Mouse (Mus musculus): ENCODE results near the gene Snai1. TPM values are rescaled to one million over a fixed set of nuclear protein-coding genes. Genes with fewer than 3 reads are reported as not detected.

The Snai1 gene
- polyA plus RNA-seq, 1 experiment from 2014 or later: 16.1 TPM

GRCm38 (mm10) chr2:167577186-167577785 lies 39.3 kb downstream of the Snai1 start:
- no peak for ATAC-seq
- Histone ChIP-seq H3K9ac (no peak overlapping the region), H3K27me3 (replicated peaks) (no peaks in the 10 kb centered on the region), H3K4me3 (replicated peaks) (no peak overlapping the region), H3K27ac (no peak overlapping the region), H3K9me3 (no peaks in the 10 kb centered on the region), H3K4me2 (replicated peaks) (no peak overlapping the region), H3K36me3 (no peaks in the 10 kb centered on the region), H3K4me1 (replicated peaks) (peaks cover 12% of the 10 kb centered on the region)
- WGBS: 64% methylated on average over 9 of the region's 9 CpGs

DNA sequence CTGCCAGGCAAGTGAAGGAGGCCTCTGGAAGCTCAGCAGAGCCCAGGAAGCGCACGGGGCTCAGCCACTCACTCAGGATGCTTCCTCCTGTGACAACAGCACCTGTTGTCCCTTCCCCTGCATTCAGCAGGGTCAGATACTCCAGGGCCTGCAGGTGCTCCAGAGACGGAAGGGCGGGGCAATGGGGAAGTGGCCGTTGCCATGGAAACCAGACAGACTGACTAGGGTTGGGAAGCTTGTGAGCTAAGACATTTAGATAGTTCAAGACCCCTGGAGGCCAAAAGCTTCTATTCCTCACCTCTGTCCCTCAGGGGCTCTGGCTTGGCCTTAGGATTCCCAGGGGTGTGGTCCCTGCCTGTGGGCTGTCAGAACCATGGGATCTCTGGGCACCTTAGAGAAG lies 40.5 kb downstream of the Snai1 start:
- Histone ChIP-seq H3K4me3 (replicated peaks) (no peak overlapping the region), H3K27me3 (replicated peaks) (no peaks in the 10 kb centered on the region), H3K9ac (no peak overlapping the region), H3K27ac (no peak overlapping the region), H3K4me2 (replicated peaks) (no peak overlapping the region), H3K36me3 (no peaks in the 10 kb centered on the region), H3K9me3 (no peaks in the 10 kb centered on the region), H3K4me1 (replicated peaks) (peaks cover 22% of the 10 kb centered on the region)
- peak; percentile 50; the same call in 1 of the 2 replicates for ATAC-seq
- WGBS: 49% methylated on average over 5 of the region's 5 CpGs

DNA sequence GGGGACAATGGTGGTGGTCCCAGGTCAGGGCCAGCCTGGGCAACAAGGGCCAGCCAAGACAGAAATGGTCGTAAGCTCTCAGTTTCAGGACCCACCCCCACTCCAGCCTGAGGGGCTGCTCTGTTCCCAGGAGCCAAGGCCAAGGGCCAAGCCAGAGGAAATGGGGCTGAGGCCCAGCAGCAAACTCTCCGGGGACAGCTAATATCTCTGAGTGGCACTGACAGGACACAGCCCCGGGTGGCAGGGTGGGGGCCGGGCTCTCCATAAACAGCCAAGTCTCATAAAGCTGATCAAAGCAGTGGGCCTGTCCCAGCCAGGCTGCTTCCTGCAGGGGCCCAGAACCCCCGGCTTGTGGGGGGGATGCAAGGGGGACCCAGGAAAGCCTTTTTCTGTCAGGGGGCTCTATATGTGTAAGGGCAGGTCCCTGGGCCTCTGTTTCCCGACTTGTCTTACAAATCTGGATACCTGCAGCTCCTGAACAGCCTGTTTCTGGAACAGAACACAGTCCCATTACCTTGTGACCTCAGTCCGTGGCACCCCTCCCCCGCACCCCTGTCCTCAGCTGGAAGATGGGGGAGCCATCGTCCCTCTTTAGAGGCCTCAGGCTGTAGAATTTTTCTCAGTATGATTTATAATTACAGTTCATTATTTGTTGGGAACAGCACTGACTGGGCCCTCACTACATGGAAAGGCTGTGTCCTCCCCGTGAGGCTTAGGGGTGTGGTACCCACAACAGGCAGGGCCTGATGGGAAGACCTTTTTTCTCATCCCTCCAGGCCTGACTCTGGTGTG lies 45.4 kb downstream of the Snai1 start:
- Histone ChIP-seq H3K9ac (peak overlapping the region; percentile 8; the same call in 1 of the 2 replicates), H3K36me3 (no peaks in the 10 kb centered on the region), H3K27me3 (replicated peaks) (no peaks in the 10 kb centered on the region), H3K9me3 (no peaks in the 10 kb centered on the region), H3K4me3 (replicated peaks) (no peak overlapping the region), H3K27ac (peak overlapping the region; percentile 45; the same call in 1 of the 2 replicates), H3K4me1 (replicated peaks) (peaks cover 41% of the 10 kb centered on the region), H3K4me2 (replicated peaks) (no peak overlapping the region)
- WGBS: 26% methylated on average over 10 of the region's 10 CpGs
- ATAC-seq: no peak

DNA sequence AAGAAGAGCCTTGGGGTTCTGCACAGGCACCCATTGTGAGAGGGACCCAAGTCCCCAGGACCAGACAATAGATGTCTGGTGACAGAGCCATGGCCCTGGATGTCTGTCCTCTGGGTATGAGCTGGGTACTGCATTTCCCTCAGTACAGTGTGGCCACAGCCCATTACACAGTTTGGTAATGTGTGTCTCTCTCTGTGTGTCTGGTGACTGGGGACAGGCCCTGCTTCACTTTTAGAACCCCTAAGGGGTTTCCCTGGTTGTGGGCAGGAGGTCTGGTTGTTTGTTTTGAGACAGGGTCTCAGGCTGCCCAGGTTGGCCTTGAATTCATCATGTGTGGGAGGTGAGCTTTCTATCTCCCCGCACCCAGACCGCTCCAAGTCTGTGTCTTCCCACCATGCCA lies 47.3 kb downstream of the Snai1 start:
- Histone ChIP-seq H3K9me3 (no peaks in the 10 kb centered on the region), H3K4me2 (replicated peaks) (no peak overlapping the region), H3K27me3 (replicated peaks) (no peaks in the 10 kb centered on the region), H3K36me3 (no peaks in the 10 kb centered on the region), H3K27ac (no peak overlapping the region), H3K4me3 (replicated peaks) (no peak overlapping the region), H3K9ac (no peak overlapping the region), H3K4me1 (replicated peaks) (peaks cover 47% of the 10 kb centered on the region)
- no peak for ATAC-seq
- WGBS: 76% methylated on average over 2 of the region's 2 CpGs

- 0 out of 2 replicates have a peak overlapping the region, but pooled peaks have one; percentile 1 for H3K9ac ChIP-seq
- no peak for ATAC-seq
- WGBS: 32% methylated on average over 8 of the region's 8 CpGs
- peaks cover 51% of the 10 kb centered on the region for H3K4me1 ChIP-seq (replicated peaks)
- peak overlapping the region; percentile 54; the same call in 1 of the 2 replicates for H3K27ac ChIP-seq
- H3K36me3 ChIP-seq: no peaks in the 10 kb centered on the region
- no peaks in the 10 kb centered on the region for H3K9me3 ChIP-seq
- no peak overlapping the region for H3K4me2 ChIP-seq (replicated peaks)
- H3K4me3 ChIP-seq (replicated peaks): no peak overlapping the region
- no peaks in the 10 kb centered on the region for H3K27me3 ChIP-seq (replicated peaks)
These were observed 48.0 kb downstream of the Snai1 start for GRCm38 (mm10) chr2:167586041-167586440.

DNA sequence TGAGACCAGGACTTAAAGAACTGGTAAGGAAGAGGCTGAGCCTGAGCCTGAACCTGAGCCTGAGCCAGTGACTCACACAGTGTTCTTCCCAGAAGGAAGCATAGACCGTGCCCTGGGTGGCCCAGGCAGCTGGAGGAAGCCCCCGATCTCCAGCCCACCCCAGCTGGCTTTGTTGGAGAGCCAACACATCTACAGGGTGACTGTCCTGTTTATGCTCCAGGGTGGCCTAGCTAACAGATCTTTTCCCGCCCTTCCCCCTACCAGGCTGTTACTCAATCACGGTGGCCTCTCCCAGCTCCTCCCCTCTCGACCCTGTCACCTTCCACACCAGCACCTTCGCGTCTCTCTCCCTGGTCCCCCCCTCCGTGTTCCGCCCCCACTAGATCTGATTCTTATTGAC lies 49.0 kb downstream of the Snai1 start:
- Histone ChIP-seq H3K4me2 (replicated peaks) (no peak overlapping the region), H3K27ac (peak overlapping the region; percentile 54), H3K4me3 (replicated peaks) (no peak overlapping the region), H3K27me3 (replicated peaks) (no peaks in the 10 kb centered on the region), H3K4me1 (replicated peaks) (peaks cover 53% of the 10 kb centered on the region), H3K9me3 (no peaks in the 10 kb centered on the region), H3K36me3 (no peaks in the 10 kb centered on the region), H3K9ac (no peak overlapping the region)
- ATAC-seq: peak; percentile 57; the same call in 1 of the 2 replicates
- WGBS: 24% methylated on average over 9 of the region's 9 CpGs

DNA sequence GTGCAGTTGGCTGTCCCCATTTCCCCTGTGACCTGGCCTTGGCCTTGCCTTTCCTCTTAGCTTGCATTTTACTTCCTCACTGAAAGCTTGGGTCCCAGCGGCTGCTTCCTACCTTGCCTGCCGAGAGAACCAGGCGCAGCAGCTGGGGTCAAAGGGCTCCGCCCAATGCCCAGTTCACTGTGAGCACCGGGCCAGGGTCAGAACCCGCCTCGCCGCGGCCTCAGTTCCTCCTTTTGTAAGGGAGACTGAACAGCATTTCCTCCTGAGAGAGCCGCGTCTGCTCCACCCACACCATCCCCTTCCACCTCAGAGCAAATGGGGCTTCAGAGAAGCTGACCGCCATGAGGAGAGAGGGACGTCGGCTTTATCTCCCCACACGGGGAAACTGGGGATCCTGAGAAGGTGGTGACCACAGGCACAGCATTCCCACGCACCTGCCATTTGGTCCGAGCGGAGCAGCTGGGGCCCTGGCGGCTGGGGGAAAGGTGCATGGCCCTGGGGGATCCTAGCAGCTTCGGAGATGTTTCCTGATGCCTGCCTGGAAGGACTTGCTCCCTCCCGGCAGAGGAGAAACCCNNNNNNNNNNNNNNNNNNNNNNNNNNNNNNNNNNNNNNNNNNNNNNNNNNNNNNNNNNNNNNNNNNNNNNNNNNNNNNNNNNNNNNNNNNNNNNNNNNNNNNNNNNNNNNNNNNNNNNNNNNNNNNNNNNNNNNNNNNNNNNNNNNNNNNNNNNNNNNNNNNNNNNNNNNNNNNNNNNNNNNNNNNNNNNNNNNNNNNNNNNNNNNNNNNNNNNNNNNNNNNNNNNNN lies 51.0 kb downstream of the Snai1 start:
- peak overlapping the region; percentile 9; the same call in 1 of the 2 replicates for H3K9ac ChIP-seq
- peak overlapping the region; percentile 40 for H3K4me2 ChIP-seq (replicated peaks)
- peak overlapping the region; percentile 2 for H3K4me3 ChIP-seq (replicated peaks)
- peaks cover 44% of the 10 kb centered on the region for H3K4me1 ChIP-seq (replicated peaks)
- 27% methylated on average over 21 of the region's 21 CpGs for WGBS
- no peaks in the 10 kb centered on the region for H3K36me3 ChIP-seq
- no peaks in the 10 kb centered on the region for H3K27me3 ChIP-seq (replicated peaks)
- H3K9me3 ChIP-seq: no peaks in the 10 kb centered on the region
- peak; percentile 45 for ATAC-seq
- H3K27ac ChIP-seq: peak overlapping the region; percentile 45; the same call in 1 of the 2 replicates

Other genes starting within 250 kb of the Snai1 start
- 9.6 and 10.8 TPM in 2 replicates for gene B4galt5, start 189.0 kb upstream of the Snai1 start, polyA plus RNA-seq (2015; fragmentation: Nextera tagmentation; extraction: Ambion mirVana)
- 19.9 and 21.7 TPM in 2 replicates for gene Slc9a8, start 116.5 kb upstream of the Snai1 start, polyA plus RNA-seq (2015; fragmentation: Nextera tagmentation; extraction: Ambion mirVana)
- 65.3 and 73.3 TPM in 2 replicates for gene Rnf114, start 45.5 kb upstream of the Snai1 start, polyA plus RNA-seq (2015; fragmentation: Nextera tagmentation; extraction: Ambion mirVana)
- gene Spata2, start 45.3 kb upstream of the Snai1 start, polyA plus RNA-seq (2015; fragmentation: Nextera tagmentation; extraction: Ambion mirVana): 12.7 and 13.8 TPM in 2 replicates
- 268 and 270 TPM in 2 replicates for gene Ube2v1, start 93.9 kb downstream of the Snai1 start, polyA plus RNA-seq (2015; fragmentation: Nextera tagmentation; extraction: Ambion mirVana)
- 0.40 and 7.2 TPM in 2 replicates for gene Gm20431, start 123.3 kb downstream of the Snai1 start, polyA plus RNA-seq (2015; fragmentation: Nextera tagmentation; extraction: Ambion mirVana)
- gene Cebpb, start 150.7 kb downstream of the Snai1 start, polyA plus RNA-seq (2015; fragmentation: Nextera tagmentation; extraction: Ambion mirVana): 22.5 and 24.3 TPM in 2 replicates
- 35.1 and 38.6 TPM in 2 replicates for gene Tmem189, start 151.6 kb downstream of the Snai1 start, polyA plus RNA-seq (2015; fragmentation: Nextera tagmentation; extraction: Ambion mirVana)

All from intestine, embryonic 15.5 days (tissue).